Mouse (Mus musculus) limb, embryonic 14.5 days (tissue): Measurements from ENCODE around the gene Slc3a1. TPM values are rescaled to one million over a fixed set of nuclear protein-coding genes. Genes with fewer than 3 reads are reported as not detected.

Source experiments
- ATAC-seq: fragments of 200-750 bp; cut with Nextera tagmentation; 2 replicates; pipeline ENCODE4 v1.8.0; 2017; ENCODE audit warnings: low read depth, moderate number of reproducible peaks, moderate TSS enrichment; ENCODE audit not compliant: low FRiP score
- DNase-seq: peaks from one replicate; pipeline ENCODE4 v3.0.0-alpha.2; 2015; ENCODE audit warnings: low spot score
- H3K27ac ChIP-seq: fragments of 300-500 bp; sonication (generic); replicated peaks from 2 replicates; pipeline ENCODE4 v1.5.1; 2014; ENCODE audit warnings: low read depth, mild to moderate bottlenecking, low read length, moderate library complexity, mixed read lengths
- H3K27me3 ChIP-seq: fragments of 300-500 bp; sonication (generic); 2 replicates; pipeline ENCODE4 v1.6.1; 2014; ENCODE audit warnings: low read length, mixed read lengths; ENCODE audit not compliant: control insufficient read depth, insufficient read depth
- H3K36me3 ChIP-seq: fragments of 300-500 bp; sonication (generic); 2 replicates; pipeline ENCODE4 v1.6.1; 2014; ENCODE audit warnings: mild to moderate bottlenecking, low read length, moderate library complexity, mixed read lengths; ENCODE audit not compliant: control insufficient read depth, insufficient read depth
- H3K4me1 ChIP-seq: fragments of 300-500 bp; sonication (generic); 2 replicates; pipeline ENCODE4 v1.6.1; 2014; ENCODE audit warnings: antibody characterized with exemption, low read length, mixed read lengths; ENCODE audit not compliant: control insufficient read depth, insufficient read depth
- H3K4me2 ChIP-seq: fragments of 300-500 bp; sonication (generic); replicated peaks from 2 replicates; pipeline ENCODE4 v1.6.1; 2014; ENCODE audit warnings: low read depth, mild to moderate bottlenecking, low read length, moderate library complexity; ENCODE audit not compliant: severe bottlenecking
- H3K4me3 ChIP-seq: fragments of 300-500 bp; sonication (generic); replicated peaks from 2 replicates; pipeline ENCODE4 v1.5.1; 2014; ENCODE audit warnings: low read length
- H3K9ac ChIP-seq: fragments of 300-500 bp; sonication (generic); 2 replicates; pipeline ENCODE4 v1.6.1; 2014; ENCODE audit warnings: mild to moderate bottlenecking, low read depth, low read length, moderate library complexity; ENCODE audit not compliant: severe bottlenecking
- H3K9me3 ChIP-seq: fragments of 300-500 bp; sonication (generic); 2 replicates; pipeline ENCODE4 v1.6.1; 2016; ENCODE audit warnings: low read length; ENCODE audit not compliant: control insufficient read depth
- POLR2A ChIP-seq: fragments of 200-500 bp; IDR thresholded peaks from 2 replicates; pipeline ENCODE4 v1.8.0; 2012; ENCODE audit warnings: inconsistent platforms, mild to moderate bottlenecking, moderate library complexity, borderline replicate concordance; ENCODE audit not compliant: insufficient read depth, insufficient read length; ENCODE audit errors: extremely low read depth
- WGBS: fragments of 180-500 bp; shearing (Covaris S2); extraction: QIAGEN DNeasy Blood & Tissue Kit; methylation state at CpG from one replicate; pipeline ENCODE4 v1.1.7; 2014; 5-methylcytosine and 5-hydroxymethylcytosine counted together
- polyA plus RNA-seq, 2 experiments: library from polyadenylated mRNA; depleted of rRNA in 1 of 2; stranded (reverse) in 1 of 2; unstranded in 1 of 2; fragments of >200 nt; fragmentation: Nextera tagmentation in 1 of 2; extraction: Ambion mirVana in 1 of 2; gene quantifications; 2 replicates each; pipeline versions ENCODE4 v1.2.1 to v1.2.3; 2012 to 2014

The Slc3a1 gene
- polyA plus RNA-seq, 2 experiments, result 0.23 to 0.84 TPM

- Histone ChIP-seq H3K4me1 (no peaks in the 10 kb centered on the region), H3K4me2 (no peak overlapping the region), H3K4me3 (no peak overlapping the region), H3K27ac (no peak overlapping the region), H3K9ac (no peak overlapping the region), H3K9me3 (no peaks in the 10 kb centered on the region), H3K27me3 (no peaks in the 10 kb centered on the region), H3K36me3 (no peaks in the 10 kb centered on the region)
- 90% methylated on average over 6 of the region's 6 CpGs for WGBS
- ATAC-seq, result no peak
- DNase-seq, result no peak
- no peak for TF ChIP-seq POLR2A
Observed at GRCm38 (mm10) chr17:85026436-85026835, 1.7 kb upstream of the Slc3a1 start.

- Histone ChIP-seq H3K27ac (no peak overlapping the region), H3K36me3 (no peaks in the 10 kb centered on the region), H3K9ac (no peak overlapping the region), H3K9me3 (no peaks in the 10 kb centered on the region), H3K4me2 (no peak overlapping the region), H3K27me3 (no peaks in the 10 kb centered on the region), H3K4me3 (no peak overlapping the region), H3K4me1 (no peaks in the 10 kb centered on the region)
- ATAC-seq (no peak), DNase-seq (no peak)
- 85% methylated on average over 3 of the region's 3 CpGs for WGBS
- no peak for TF ChIP-seq POLR2A
Observed at GRCm38 (mm10) chr17:85027247-85027646, 929 bp upstream of the Slc3a1 start.

GRCm38 (mm10) chr17:85028797-85029196 lies 621 bp downstream of the Slc3a1 start:
- ATAC-seq, result no peak
- Histone ChIP-seq H3K27ac (no peak overlapping the region), H3K36me3 (no peaks in the 10 kb centered on the region), H3K9ac (no peak overlapping the region), H3K4me3 (no peak overlapping the region), H3K4me1 (no peaks in the 10 kb centered on the region), H3K9me3 (no peaks in the 10 kb centered on the region), H3K4me2 (no peak overlapping the region), H3K27me3 (no peaks in the 10 kb centered on the region)
- TF ChIP-seq POLR2A, result no peak
- DNase-seq, result no peak
- WGBS, result 92% methylated on average over 10 of the region's 10 CpGs

- no peak overlapping the region for H3K4me3 ChIP-seq
- H3K4me2 ChIP-seq, result no peak overlapping the region
- H3K27me3 ChIP-seq, result no peaks in the 10 kb centered on the region
- no peaks in the 10 kb centered on the region for H3K36me3 ChIP-seq
- H3K9ac ChIP-seq, result no peak overlapping the region
- DNase-seq (no peak), ATAC-seq (no peak)
- no peak overlapping the region for H3K27ac ChIP-seq
- no peak for TF ChIP-seq POLR2A
- no peaks in the 10 kb centered on the region for H3K9me3 ChIP-seq
- WGBS, result 75% methylated on average over 5 of the region's 5 CpGs
- H3K4me1 ChIP-seq, result no peaks in the 10 kb centered on the region
Observed at GRCm38 (mm10) chr17:85030651-85031050, 2.5 kb downstream of the Slc3a1 start.

GRCm38 (mm10) chr17:85033087-85033486 lies 4.9 kb downstream of the Slc3a1 start:
- no peak for DNase-seq
- no peak overlapping the region for H3K9ac ChIP-seq
- no peaks in the 10 kb centered on the region for H3K9me3 ChIP-seq
- no peak overlapping the region for H3K4me3 ChIP-seq
- 69% methylated on average over 3 of the region's 3 CpGs for WGBS
- no peaks in the 10 kb centered on the region for H3K36me3 ChIP-seq
- H3K4me2 ChIP-seq, result no peak overlapping the region
- ATAC-seq, result no peak
- no peak for TF ChIP-seq POLR2A
- no peaks in the 10 kb centered on the region for H3K4me1 ChIP-seq
- no peaks in the 10 kb centered on the region for H3K27me3 ChIP-seq
- no peak overlapping the region for H3K27ac ChIP-seq

- H3K9ac ChIP-seq, result no peak overlapping the region
- H3K4me3 ChIP-seq, result no peak overlapping the region
- 64% methylated on average over 11 of the region's 11 CpGs for WGBS
- no peaks in the 10 kb centered on the region for H3K27me3 ChIP-seq
- DNase-seq (no peak), ATAC-seq (no peak)
- no peak overlapping the region for H3K27ac ChIP-seq
- no peaks in the 10 kb centered on the region for H3K9me3 ChIP-seq
- no peaks in the 10 kb centered on the region for H3K4me1 ChIP-seq
- no peak overlapping the region for H3K4me2 ChIP-seq
- no peaks in the 10 kb centered on the region for H3K36me3 ChIP-seq
- no peak for TF ChIP-seq POLR2A
Observed at GRCm38 (mm10) chr17:85034068-85034467, 5.9 kb downstream of the Slc3a1 start.
